Mouse (Mus musculus) retina, embryonic 14.5 days (tissue): ENCODE measurements at regions not wholly inside any gene's neighbourhood (a gene's known extent, or its start where the extent isn't known, plus 50 kb on each side); places are given as distances from the start of the nearest gene placed in this dataset.

ENCODE experiments used
- DNase-seq: peaks from one replicate; pipeline ENCODE4 v3.0.0-alpha.2; 2015; ENCODE audit warnings: low spot score

DNA sequence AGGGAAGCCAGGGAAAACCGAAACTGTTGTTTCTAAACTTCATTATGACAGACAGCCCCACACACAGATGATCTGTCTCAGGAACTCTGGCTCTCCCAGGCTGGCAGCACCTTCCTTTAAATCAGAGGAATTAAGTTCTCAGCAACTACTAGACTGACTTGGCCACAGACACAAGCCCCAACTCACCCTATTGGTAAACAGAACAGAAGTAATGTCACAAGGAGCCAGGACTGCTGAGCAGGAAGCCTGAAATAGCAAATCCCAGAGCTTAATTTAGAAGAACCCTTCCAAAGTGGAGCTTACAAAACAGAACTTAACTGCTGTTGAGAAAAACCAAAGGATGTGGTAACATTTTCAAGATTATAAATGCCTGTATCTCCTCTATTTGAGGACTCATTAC, 174.8 kb downstream of the Nfkbiz start:
- DNase-seq = no peak

DNA sequence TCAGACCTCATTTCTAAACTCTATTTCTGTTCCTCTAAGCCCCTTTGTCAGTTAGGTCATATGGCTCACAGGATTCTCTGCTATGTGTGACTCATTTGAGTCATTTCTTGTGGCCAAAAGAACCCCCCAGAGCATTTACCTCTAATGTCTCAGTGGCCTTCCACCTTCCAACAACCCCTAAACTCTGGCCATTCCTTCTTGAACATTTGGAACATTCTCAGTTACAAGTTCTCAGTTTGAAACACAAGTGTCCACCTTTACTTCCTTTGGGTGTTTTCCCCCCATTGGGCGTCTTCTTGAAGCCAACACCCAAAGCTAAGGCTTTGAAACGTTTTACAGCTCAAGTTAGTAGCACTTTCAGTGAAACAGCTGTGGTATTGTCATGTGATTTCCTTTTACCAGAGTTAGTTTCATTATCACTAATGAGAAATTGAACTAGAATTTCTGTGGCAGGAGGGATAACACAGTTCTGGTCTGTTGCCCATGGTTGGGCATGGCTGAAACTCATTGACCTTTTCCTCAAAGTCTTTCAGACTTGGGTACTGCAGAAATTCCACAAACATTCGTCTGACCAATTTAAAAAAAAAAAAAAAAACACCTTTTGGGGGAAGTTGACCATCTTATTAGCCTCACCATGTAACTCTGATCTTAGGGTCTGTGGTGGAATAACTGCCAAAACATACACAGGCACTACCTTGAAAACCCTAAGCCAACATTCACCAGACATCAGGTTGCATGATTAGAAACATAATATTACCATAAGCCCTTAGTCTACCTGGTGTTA, 201.8 kb downstream of the Nfkbiz start:
- no peak for DNase-seq

DNA sequence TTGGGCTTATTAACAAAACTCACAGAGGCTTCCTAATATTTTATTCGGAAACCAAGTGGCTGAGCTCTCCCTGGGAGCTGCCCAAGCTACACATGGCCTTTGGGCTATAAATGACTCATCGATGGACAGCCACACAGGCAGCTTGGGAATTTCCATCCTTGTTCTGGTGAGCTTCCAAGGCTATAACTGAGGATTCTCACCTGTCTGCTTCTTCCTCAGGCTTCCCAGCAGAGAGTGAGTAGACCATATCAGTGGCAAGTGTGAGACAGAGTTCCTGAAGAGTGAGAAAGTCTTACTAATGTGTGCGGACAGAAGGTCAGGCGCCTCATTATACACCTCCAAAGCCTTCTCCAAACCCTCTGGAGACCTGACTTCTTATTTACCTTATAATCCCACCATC, 202.5 kb downstream of the Nfkbiz start:
- DNase-seq = no peak

DNA sequence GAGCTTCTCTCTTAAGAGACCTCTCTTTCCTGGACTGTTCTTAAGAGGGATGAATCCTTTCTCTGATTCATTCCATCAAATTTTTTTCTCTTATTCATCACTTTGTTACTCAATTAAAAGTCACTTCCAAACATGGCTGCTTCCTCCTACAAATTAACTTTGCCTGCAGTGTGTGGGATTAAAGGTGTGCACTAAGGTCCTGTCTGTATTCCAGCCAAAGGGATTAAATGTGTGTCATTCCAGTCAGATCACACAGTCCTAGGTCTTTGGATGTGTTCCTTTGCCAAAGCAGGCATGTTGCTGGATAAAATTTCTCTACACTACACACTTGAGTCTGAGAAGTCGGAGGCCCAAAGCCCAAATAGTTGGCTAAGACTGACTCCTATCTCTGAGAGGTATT, 204.0 kb downstream of the Nfkbiz start:
- no peak for DNase-seq

DNA sequence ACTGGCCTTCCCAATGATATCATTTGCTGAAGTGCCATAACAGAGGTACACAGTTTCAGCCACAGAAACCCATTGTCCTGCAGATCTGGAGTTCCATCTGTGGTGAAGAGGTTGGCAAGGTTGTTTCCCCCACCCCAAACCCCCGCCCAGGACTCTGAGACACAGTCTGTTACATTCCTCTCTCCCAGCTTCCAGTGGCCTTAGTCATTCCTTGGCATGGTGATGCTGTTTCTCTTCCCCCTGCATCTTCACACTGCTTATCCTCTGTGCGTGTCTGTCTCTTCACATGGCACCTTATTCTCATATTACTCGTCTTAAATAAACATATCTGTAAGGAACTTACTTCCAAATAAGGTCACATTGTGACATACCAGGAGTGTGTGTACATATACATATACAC, 206.5 kb downstream of the Nfkbiz start:
- no peak for DNase-seq

DNA sequence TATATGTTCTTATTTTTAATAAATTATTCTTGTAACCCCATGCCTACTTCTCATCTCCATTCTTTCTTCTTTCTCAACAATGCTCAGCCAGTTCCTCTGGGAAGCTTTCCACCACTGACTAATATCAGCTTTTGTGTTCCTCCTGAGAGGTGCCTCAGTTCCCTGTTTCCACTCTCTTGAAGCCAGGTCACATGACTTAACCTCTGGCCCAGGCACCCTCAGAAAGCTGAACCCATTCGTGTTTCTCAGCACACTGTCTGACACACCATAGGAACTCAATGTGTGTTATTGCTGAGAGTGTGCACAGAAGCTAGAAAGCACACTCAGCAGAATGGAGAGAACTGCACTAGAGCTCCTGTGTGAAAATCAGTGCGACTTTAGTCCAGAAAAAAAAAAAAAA, 207.1 kb downstream of the Nfkbiz start:
- DNase-seq = no peak

DNA sequence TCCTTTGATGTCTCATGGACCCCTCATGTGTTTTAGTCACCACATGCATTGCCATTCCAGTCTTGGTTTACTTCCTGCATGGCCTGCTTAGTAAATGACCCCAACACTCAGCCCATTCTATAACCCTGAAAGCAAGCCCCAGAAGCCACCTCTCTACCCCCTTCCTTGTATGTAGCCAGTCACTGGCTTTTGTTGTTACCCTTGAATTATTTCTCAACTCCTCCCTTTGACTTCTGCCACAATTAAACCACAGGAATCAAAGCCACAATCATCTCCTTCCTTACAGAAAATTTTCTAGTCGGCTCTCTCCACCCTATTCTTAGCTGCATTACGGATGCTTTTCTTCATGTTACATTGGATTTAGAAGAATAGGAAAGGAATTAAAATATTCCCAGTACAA, 207.7 kb downstream of the Nfkbiz start:
- no peak for DNase-seq

DNA sequence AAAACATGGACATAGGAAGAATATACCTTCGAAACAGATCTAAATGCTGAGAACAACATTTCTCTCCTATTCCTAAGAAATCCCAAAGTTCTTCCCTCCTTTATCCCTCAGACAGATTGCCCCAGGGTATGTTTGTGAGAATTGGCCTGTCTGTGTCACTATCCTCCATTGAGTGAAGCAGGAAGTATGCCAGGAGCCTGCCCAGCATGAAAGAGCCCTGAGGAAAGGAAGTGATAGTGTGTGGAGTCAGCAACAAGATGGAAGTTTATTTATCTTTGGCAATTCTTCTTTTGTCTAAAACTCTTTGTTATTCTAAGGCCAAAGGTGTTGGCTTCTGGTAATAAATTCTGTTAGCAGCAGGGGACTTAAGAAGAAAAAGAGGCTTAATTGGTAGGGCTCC, 211.2 kb downstream of the Nfkbiz start:
- DNase-seq = no peak

DNA sequence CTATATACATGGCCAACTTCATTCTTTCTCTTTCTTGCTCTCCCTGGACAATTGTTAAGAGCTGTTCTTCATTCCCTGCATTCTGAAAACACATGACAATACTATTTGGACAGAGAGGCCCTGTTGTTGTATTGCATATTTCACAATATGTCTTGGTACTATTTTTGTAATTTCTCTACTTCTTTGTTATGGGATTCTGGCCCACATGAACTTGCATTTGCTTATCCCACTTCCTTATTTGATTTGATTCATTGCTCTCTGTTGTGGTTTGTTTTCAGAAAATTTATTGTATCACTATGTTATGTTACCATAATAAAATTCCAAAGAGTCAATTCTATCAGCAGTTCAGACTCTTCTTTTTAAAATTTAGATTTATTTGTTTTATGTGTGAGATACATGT, 215.3 kb downstream of the Nfkbiz start:
- no peak for DNase-seq

DNA sequence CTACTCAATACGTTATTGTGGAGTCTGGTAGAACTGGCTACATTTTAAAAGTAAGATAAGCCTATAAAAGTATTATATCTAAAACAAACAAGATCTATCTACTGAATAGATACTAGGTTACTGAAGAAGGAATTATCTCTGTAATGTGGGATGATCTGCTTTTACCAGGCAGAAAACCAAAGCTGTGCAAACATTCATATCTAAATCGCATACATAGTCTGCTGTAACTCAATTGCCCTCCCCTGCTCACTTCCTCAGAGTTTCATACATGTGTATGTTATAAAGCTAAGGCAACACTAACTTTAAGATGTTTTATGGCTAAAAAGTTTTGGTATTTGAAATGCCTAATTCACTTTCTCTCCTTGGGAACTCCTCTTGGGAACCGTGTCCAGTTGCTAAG, 219.0 kb downstream of the Nfkbiz start:
- DNase-seq = no peak

DNA sequence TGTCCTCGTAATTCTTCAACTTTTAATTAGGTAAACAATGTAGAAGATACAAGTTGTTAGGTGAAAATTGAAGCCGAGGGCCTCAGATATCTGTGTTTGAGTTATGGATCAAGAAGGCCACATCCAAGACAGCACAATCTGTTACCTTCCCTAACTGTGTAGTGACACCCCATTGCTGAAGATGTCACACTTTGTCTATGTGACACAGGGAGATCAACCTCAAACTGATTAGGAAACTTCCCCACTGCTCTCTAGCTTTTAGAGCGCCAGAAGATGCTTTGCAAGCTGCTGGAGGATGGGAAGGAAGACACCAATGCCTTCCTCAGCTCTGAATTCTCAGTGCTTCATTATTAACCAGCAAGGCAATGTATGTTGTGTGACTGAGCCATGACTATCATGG, 220.7 kb downstream of the Nfkbiz start:
- DNase-seq = no peak

DNA sequence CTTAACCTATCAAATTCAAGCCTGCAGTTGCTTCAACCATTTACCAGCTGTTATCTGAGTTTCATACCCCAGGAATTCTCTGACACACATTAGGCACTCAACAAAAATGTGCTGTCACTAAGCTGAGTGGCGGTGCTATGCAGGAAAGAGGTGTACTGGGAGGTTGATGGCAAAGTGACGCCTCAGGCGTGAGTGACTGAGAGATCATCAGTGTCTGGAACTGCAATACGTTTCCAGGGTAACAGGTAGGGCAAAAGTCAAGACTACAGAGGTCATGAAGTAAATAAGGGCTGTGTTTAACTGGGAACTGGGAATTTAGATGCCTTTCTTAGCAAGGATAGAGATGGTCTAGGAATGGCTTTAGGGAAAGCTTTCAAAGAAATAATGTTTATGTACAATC, 221.2 kb downstream of the Nfkbiz start:
- DNase-seq = no peak

DNA sequence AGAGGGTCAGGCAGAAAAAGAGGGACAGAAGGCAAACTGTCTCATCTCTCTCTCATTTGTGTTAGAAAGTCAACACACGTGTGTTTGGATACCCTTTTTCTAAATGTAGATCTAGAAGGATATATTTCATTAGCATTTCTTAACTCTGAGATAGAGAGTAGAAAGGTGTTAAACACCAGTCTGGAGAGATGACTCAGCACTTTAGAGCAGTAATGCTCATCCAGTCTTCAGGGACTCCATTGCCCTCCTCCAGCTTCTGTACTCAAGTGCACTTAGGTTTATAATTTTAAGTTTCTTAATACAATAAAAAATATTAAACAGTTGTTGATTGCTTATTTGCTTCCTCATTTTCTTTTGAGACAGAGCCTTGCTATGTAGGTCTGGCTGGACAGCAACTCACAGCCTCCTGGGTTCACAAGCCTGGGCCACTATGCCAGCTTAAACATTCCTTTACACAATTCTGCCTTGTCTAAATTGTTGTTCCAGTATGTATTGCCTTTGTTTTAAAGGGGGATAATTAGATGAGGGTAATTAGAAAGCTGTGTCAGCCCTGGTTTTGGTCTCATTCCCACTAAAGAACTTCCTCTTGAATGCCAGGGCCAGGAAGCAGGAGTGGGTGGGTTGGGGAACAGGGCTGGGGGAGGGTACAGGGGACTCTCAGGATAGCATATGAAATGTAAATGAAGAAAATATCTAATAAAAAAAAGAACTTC, 222.1 kb downstream of the Nfkbiz start:
- no peak for DNase-seq

DNA sequence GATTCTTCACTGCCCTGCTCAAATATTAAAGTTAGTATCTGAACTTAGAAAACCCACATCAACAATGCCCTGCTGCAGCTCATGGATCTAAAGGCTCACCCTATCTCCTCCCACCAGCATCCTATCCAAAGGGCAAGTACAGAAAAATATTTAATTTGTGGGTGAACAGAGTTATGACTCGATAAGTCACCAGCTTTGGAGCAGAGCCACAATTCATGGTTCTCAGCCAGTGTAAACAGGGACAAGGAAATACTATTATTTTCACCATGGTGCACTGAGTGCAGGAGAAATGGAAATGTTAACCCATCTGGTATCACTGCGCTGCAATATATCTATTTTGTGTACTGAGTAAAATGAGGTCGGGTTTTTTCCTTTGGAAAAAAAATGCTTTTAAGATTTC, 225.8 kb downstream of the Nfkbiz start:
- DNase-seq = no peak

DNA sequence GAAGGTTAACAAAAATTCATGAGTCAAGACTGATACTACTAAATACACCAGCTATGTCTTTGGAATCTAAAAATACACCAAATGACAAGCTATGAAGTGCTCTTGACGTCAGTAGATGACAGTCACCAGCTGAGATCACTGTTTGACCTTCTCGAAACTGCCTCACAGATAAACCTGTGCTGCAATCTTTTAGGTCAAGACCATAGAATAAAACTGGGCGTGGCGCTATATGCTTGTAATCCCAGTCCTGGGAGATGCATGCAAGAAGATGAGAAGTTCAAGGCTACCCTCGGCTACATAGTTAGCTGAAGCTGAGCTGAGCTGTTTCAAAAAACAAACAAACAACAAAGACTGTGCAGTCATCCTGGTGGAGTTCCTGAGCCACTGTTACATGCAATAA, 226.7 kb downstream of the Nfkbiz start:
- DNase-seq = no peak

DNA sequence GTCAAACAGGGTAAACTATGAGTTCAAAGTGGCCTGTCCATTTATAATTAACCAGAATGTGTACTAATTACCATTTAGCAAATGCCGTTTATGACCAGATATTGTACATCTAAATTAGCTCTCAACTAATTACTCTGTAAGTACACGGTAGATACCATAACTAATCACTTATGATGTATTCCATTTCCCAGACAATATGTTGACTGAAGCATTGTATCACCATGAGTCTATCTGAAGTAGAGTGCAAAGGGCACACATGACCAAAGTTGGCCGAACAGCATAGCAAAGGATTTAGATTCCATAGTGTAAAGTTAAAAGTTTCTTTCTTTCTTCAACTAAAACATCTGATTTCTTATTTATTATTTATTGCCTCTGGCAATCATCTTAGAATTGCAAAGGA, 227.5 kb downstream of the Nfkbiz start:
- no peak for DNase-seq

DNA sequence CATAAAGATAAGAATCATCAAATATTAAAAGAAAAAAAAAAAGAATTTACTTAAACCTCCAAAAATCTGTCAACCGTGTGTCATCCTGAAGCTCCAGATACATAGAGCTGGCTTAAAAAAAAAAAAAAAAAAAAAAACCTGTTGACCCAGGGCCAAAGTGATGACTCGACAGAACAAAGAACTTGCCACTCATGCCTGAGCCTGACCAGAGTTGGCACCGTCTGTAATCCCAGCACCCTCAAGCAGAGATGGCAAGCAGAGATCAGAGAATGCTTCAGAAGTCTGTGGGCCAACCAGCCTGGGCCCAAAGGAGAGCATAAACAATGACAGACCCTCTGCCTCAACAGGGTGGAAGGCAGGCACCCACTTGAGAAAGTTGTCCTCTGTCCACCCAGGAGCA, 230.3 kb downstream of the Nfkbiz start:
- no peak for DNase-seq

DNA sequence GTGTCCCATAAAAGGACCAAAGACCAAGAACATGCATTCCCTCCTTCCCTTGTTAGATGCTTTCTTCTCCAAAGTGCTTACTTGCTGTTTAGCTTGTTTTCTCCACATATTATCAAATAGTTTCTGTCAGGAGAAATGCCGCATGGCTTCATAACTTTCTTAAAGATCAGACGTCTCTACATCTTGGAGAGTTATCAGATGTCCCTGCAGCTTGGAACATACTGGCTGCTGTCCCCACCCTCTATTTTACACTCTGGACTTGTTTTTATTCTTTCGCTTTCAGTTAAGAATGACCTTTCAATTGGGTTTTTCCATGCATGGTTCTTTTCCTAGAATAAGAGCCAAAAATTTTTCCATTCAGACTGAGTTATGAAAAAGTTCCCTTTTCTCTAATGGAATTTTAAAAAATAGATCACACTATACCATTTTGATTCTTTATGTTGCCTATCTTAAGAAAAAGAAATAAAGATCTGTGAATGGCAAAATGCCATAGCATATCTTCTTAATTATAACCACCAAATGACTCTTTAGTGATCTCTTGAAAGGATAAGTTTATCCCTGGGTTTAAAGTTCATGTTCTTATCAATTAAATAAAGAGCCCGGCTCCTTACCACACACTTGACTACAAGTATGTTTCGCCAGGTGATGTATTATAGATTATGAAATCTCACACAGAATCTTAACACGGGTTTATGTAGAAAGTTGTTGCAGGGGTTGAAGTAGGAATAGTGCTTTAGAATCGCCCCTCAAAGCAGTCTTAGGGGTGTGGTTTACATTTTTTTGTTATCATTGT, 232.1 kb downstream of the Nfkbiz start:
- DNase-seq = no peak

DNA sequence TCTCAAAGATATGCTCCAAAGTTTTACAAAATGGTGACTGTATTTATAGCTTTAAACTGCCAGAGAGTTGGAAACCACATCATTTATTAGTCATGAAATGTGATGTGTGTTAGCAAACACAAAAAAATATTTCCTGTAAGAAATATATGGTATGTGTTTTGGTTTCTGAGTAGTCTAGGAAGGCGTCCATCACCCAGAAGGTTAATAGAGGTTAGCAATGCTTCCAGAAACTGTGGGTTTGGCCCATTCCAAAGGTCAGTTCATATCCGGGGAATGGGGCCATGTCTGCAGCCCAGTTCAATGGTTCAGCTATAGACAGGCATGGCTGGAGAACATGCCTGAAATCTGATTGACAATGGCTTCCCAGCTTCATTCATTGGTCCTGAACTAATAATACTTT, 235.1 kb downstream of the Nfkbiz start:
- no peak for DNase-seq

DNA sequence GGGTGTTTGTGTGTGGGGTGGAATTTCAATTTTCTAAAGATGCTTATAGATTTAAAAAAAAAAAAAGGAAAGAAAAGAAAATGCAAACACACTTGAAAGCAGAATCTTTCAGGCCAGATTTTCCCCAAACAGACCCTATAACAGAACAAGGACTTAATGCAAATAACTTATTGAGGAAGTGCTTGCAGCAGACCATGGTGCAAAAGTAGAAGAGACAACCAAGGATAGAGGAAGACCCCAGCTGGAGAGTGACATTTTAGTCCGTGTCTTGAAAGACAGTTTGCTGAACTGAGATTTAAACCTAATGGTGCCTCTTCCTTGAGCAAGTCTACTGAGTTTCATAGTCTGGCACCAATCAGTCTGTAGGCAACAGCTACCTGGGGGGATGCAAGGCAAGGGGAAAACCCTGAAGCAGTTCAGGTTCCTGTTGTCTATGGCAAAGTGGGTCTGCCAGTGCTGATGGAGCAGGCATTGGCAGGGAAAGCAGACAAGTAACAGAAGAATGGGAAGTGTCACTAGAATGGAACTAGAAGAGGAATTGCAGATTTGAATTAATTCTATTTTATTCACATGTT, 249.2 kb downstream of the Nfkbiz start:
- no peak for DNase-seq

DNA sequence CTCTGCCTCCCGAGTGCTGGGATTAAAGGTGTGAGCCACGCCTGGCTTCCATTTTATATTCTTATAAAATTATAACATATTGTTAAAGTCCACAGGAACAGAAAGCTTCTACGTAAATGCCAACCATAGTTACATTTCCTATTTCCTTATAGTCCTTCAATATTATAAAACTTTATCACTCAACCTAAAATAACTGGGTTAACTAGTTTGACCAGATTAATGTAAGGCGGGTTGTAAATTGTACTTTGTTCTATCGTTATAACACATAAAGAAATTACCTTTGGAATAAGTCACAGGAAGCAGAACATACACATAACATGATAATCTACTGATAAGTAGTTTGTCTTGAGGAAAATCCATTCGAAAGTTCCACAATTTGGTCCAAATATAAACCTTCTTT, 251.6 kb downstream of the Nfkbiz start:
- no peak for DNase-seq

DNA sequence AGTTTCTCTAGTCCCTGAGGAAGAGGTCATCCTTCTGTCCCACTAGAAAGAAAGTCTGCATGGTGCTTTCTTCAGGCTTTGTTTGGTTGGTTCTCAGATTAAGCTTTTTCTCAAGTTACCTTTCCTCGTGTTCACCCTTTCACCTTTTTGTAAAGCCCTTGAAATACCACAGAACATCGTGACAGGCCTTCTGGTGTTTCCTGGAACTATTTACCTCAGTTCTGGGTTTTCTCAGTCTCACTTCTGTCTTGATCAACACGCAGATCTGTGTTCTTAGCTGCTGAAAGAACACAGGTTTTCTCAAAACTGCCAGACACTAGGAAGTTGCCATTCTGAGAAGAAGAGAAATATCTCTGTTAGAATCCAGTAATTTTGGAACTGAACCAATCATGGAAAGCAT, 255.8 kb downstream of the Nfkbiz start:
- no peak for DNase-seq

DNA sequence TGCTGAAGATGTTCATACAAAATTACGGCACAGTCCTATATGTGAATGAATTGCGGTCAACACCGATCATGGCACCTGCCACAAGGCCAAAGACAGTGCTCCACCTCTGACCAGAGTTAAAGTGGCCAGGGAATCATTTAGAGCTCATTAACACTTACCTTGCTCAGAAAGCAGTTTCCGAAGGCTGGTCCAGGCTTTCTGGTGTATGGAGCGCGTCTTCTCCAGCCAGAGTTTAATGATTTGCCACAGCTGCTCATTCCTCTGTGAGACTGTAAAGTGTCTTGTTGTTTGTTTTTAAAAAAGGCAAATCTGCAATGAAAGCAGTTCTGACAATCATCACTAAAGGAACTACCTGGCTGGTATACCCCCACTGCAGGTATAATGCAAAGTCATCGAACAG, 256.7 kb downstream of the Nfkbiz start:
- no peak for DNase-seq
